Mouse (Mus musculus): ENCODE results near the gene Serpina11.

- TF ChIP-seq POLR2A (IDR thresholded peaks at IDR 0.05; ENCODE audit: low read depth, low read length) (no peak), CTCF (IDR thresholded peaks at IDR 0.05; ENCODE audit: extremely low read depth, insufficient read length, insufficient replicate concordance, low read depth, low read length) (no peak)
These were observed at the start of gene Serpina11 for GRCm38 (mm10) chr12:103989857-103990256.
